Mouse (Mus musculus) ovary, postnatal 36 days (tissue): Measurements from ENCODE around the gene Crtc2.

Experiments used
- DNase-seq: peaks from one replicate; pipeline ENCODE4 v3.0.0; 2022; ENCODE audit warnings: low spot score, mixed read lengths

The Crtc2 gene

GRCm38 (mm10) chr3:90253653-90254418 is at the start of gene Crtc2:
Gene Crtc2 (plus strand): TSS chr3:90254163.
- peak; percentile 93 for DNase-seq

GRCm38 (mm10) chr3:90204582-90204981 is 49.4 kb upstream of the Crtc2 start:
- no peak for DNase-seq

GRCm38 (mm10) chr3:90208662-90209061 is 45.3 kb upstream of the Crtc2 start:
- no peak for DNase-seq

GRCm38 (mm10) chr3:90209908-90210566 is 43.9 kb upstream of the Crtc2 start:
- no peak for DNase-seq

- no peak for DNase-seq
Observed at GRCm38 (mm10) chr3:90211475-90212398, 42.2 kb upstream of the Crtc2 start.

GRCm38 (mm10) chr3:90212723-90213122 is 41.2 kb upstream of the Crtc2 start:
- no peak for DNase-seq

GRCm38 (mm10) chr3:90213377-90213866 is 40.5 kb upstream of the Crtc2 start, which contains the start of the genes Rps27 and Rab13:
Gene Rps27 (minus strand): TSS chr3:90213651.
Gene Rab13 (plus strand): TSS chr3:90213695.
- DNase-seq = peak; percentile 83

GRCm38 (mm10) chr3:90213956-90214684 is 39.8 kb upstream of the Crtc2 start:
- DNase-seq = no peak

- DNase-seq = no peak
Observed at GRCm38 (mm10) chr3:90215825-90216380, 38.1 kb upstream of the Crtc2 start.

GRCm38 (mm10) chr3:90220088-90220487 is 33.9 kb upstream of the Crtc2 start:
- DNase-seq = no peak

- DNase-seq = peak; percentile 83
Observed at GRCm38 (mm10) chr3:90220531-90220951, 33.4 kb upstream of the Crtc2 start.

- no peak for DNase-seq
Observed at GRCm38 (mm10) chr3:90221123-90221522, 32.8 kb upstream of the Crtc2 start.

GRCm38 (mm10) chr3:90222455-90222854 is 31.5 kb upstream of the Crtc2 start:
- DNase-seq = no peak

GRCm38 (mm10) chr3:90222941-90223340 is 31.0 kb upstream of the Crtc2 start:
- DNase-seq = no peak

- DNase-seq = no peak
Observed at GRCm38 (mm10) chr3:90224331-90224730, 29.6 kb upstream of the Crtc2 start.

GRCm38 (mm10) chr3:90231075-90231474 is 22.9 kb upstream of the Crtc2 start:
- DNase-seq = no peak

GRCm38 (mm10) chr3:90231507-90232333 is 22.2 kb upstream of the Crtc2 start, which contains the start of gene Jtb:
Gene Jtb (plus strand): TSS chr3:90231597.
- DNase-seq = peak; percentile 92

GRCm38 (mm10) chr3:90241251-90241650 is 12.7 kb upstream of the Crtc2 start:
- DNase-seq = no peak

GRCm38 (mm10) chr3:90241669-90242358 is 12.1 kb upstream of the Crtc2 start:
- no peak for DNase-seq
